Mouse (Mus musculus): ENCODE data around the gene Twnk.
"Not testable (repeated sequence)": the region's sequence is repeated elsewhere in the genome, so short reads cannot be mapped to it uniquely, and the experiment has no call there.

The Twnk gene

GRCm38 (mm10) chr19:45024775-45025174 lies 19.3 kb downstream of the Twnk start:
- no peak for DNase-seq (ENCODE audit: extremely low spot score)

DNA sequence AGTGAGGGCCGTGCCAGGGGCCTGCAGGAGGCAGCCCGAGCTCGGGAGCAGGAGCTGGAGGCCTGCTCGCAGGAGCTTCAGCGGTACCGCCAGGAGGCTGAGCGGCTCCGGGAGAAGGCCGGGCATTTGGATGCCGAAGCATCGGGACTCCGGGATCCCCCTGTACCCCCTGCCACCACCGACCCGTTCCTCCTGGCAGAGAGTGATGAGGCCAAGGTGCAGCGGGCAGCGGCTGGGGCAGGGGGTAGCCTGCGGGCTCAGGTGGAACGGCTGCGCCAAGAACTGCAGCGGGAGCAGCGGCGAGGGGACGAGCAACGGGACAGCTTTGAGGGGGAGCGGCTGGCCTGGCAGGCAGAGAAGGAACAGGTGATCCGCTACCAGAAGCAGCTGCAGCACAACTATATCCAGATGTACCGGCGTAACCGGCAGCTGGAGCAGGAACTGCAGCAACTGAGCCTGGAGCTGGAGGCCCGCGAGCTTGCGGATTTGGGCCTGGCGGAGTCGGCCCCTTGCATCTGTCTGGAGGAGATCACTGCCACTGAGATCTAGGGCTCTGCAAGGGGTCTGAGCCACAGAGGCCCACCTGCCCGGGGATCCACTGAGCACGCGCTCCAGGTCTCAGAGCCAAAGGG lies 20.6 kb downstream of the Twnk start:
- no peak for DNase-seq (ENCODE audit: extremely low spot score)

GRCm38 (mm10) chr19:45026958-45027670 lies 21.7 kb downstream of the Twnk start:
- no peak for DNase-seq (ENCODE audit: extremely low spot score)

GRCm38 (mm10) chr19:45027848-45028247 lies 22.4 kb downstream of the Twnk start:
- DNase-seq (ENCODE audit: extremely low spot score): peak; percentile 37

GRCm38 (mm10) chr19:45028746-45029145 lies 23.3 kb downstream of the Twnk start:
- no peak for DNase-seq (ENCODE audit: extremely low spot score)

- DNase-seq (ENCODE audit: extremely low spot score): no peak
These were observed 24.1 kb downstream of the Twnk start for GRCm38 (mm10) chr19:45029571-45029970.

- peak; percentile 64 for DNase-seq (ENCODE audit: extremely low spot score)
These were observed 24.6 kb downstream of the Twnk start for GRCm38 (mm10) chr19:45030111-45030510.

- DNase-seq (ENCODE audit: extremely low spot score): peak; percentile 77
These were observed 25.6 kb downstream of the Twnk start for GRCm38 (mm10) chr19:45030746-45031693.

GRCm38 (mm10) chr19:45031780-45032179 lies 26.3 kb downstream of the Twnk start:
- DNase-seq (ENCODE audit: extremely low spot score): peak; percentile 76

GRCm38 (mm10) chr19:45032570-45033332 lies 27.3 kb downstream of the Twnk start:
- DNase-seq (ENCODE audit: extremely low spot score): no peak

DNA sequence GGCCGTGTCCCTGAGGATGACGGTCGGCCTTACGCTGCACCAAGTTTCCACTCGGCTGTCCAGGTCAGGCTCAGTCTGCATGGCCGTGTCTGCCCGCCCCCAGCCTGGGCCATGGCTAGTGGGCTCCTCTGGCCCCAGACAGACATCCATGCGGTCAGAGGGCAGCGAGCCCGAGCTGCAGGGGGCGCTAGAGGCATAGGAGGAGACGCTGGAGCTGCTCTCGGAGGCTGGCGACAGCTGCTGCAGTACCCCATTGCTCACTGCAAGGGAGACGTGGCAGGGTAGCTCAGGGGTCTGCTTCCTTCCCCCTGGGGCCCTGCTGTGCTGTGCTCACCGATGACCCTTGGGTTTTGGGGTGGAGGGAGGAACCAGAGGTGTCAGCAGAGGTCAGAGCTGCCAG lies 31.4 kb downstream of the Twnk start:
- DNase-seq (ENCODE audit: extremely low spot score): peak; percentile 59

DNA sequence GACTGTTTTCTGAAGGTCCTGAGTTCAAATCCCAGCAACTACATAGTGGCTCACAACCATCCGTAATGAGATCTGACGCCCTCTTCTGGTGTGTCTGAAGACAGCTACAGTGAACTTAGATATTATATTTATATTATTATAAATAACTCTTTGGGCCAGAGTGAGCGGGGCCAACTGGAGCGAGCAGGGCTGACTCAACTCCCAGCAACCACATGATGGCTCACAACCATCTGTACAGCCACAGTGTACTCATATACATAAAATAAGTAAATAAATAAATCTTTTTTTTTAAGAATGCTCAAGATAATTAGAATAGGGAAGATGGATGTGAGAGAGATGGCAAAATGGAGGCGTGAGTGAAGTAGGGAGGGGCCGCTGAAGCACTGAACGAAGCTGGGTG lies 32.7 kb downstream of the Twnk start:
- not testable (repeated sequence) for DNase-seq (ENCODE audit: extremely low spot score)

- DNase-seq (ENCODE audit: extremely low spot score): no peak
These were observed 34.8 kb downstream of the Twnk start for GRCm38 (mm10) chr19:45040214-45040613.

GRCm38 (mm10) chr19:45044389-45044927 lies 39.0 kb downstream of the Twnk start:
- DNase-seq (ENCODE audit: extremely low spot score): no peak

- no peak for DNase-seq (ENCODE audit: extremely low spot score)
These were observed 39.8 kb downstream of the Twnk start for GRCm38 (mm10) chr19:45045236-45045635.

DNA sequence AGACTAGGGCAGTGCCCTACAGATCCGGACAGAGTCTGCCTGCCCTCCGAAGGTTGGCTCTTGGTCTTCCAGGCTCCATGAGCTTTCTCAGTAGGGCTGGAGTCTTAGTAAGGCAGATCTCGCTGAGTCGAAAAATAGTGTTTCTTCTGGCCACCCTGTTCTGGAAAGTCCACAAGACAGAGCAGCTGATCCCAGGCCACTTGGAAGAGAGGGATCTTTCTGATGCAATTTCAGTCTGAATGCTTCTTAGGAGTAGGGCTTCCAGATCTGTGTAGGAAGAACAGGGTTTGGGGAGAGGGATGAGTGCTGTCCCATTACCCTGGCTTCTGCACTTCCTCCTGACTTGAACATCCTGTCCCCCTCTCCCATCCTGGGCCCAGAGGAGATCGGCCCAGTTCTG lies 40.2 kb downstream of the Twnk start, which contains the start of gene Pdzd7:
TSS of gene Pdzd7 (minus strand) at position 67 of the 400 bp plus-strand sequence.
- no peak for DNase-seq (ENCODE audit: extremely low spot score)

DNA sequence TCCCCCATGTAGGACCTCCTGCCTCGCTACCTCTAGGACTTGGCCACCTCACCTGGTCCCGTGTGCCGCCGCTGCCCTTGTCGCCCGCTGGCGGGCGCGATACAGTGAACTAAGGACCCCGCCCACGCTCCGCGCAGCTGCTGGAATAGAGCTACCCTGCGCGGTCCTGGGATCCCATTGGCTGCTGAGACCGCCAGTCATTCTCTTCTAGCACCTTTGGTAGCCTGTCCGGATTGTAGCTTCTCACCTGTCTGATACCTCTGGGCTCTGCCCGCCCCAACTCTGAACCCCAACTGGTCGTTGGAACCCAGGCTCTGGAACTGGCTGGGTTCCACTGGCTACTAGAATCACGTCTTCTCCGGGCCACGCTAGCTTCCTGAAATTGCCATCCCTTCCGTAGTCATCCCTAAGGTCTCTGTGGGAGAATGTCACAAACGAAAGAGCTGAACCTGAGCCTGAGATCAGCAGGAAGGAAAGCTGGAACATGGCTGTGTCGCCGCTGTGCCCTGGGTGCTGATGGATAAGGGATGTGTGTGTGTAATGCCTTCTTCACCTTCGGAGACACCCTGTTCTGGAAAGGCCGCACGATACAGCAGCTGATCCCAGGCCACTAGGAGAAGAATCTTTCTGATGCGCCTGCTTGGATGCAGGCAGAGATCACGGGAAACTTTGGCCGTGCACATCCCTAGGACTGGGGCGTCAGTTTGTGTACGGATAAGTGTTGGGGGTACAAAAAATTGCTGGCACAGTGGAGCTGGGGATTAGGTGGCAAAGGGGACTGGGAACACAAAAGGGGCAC lies 41.3 kb downstream of the Twnk start:
- DNase-seq (ENCODE audit: extremely low spot score): peak; percentile 64

GRCm38 (mm10) chr19:45047417-45047934 lies 42.0 kb downstream of the Twnk start, which contains the start of gene Sfxn3:
TSS of gene Sfxn3 (plus strand) at chr19:45047503.
- peak; percentile 82 for DNase-seq (ENCODE audit: extremely low spot score)

DNA sequence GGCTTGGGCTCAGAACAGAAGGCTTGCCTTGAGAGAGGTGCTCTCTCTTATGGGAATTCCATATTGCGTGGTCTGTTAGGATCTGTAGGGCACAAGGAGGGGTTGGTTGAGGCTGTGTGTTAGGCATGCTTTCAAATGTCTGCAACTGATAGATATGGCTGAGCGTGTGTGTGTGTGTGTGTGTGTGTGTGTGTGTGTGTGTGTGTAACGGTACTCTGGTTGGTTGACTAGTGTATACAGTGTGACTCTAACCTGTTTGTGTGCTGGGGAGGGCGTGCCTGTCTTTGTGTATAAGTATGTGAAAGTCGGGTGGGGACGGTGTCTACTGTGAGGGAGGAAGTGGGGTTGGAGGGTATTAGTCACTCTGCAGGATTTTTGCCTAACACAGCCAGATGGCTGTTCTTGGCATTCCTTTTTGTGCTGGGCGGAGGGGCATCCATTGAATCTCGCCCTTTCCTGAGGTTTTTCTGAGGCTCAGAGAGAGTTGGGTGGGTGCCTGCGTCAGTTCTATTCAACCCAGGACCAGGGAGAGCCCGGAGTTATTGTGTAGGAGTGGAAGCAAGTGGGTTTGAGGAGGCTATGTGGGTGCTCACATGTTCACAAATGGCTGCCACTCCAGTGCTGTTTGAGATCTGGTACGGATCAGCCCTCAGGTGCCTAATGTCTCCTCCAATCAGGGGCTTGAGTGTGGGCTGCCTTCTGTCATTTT lies 42.6 kb downstream of the Twnk start:
- no peak for DNase-seq (ENCODE audit: extremely low spot score)
